ENCODE assay signal across 19 mouse cellular contexts in genomic region chr10:69813823-69814522, GRCm38 (mm10).
DNase-seq lines count a peak whose midpoint lies in the region; ATAC-seq and TF ChIP-seq lines count a peak whose summit lies in the region.
"Had no signal": no experiment of that assay in that cellular context is flagged by ENCODE, and none has a peak within 500 bp of the region (broad histone marks: within the 10 kb centered on the region; RNA-seq: fewer than 3 reads in every experiment).

No protein-coding gene starts in this region.

- 50% methylated on average over 6 of the region's 6 CpGs for WGBS in hindbrain, postnatal 0 days
- WGBS in hindbrain, embryonic 11.5 days = 73% methylated on average over 6 of the region's 6 CpGs

- intact Hi-C loops in gastrocnemius, adult 2 months (cut with DNase I) = no loop called here

- no peak overlapping the region for H3K9ac ChIP-seq in hindbrain, postnatal 0 days (replicated peaks; ENCODE audit: low read length)
- no peak overlapping the region for H3K9ac ChIP-seq in hindbrain, embryonic 11.5 days (ENCODE audit: low read depth, low read length)
- H3K9ac ChIP-seq: embryonic facial prominence, embryonic 13.5 days; intestine, embryonic 15.5 days; liver, embryonic 12.5 days; lung, embryonic 14.5 days; stomach, embryonic 15.5 days had no signal

- no peak for TF ChIP-seq CTCF in hindbrain, postnatal 0 days (IDR thresholded peaks at IDR 0.05; ENCODE audit: low read depth)
- TF ChIP-seq CTCF in gastrocnemius, adult 2 months (IDR thresholded peaks at IDR 0.05) = no peak

- ATAC-seq in hindbrain, postnatal 0 days = peak; percentile 64; the same call in 1 of the 2 replicates
- ATAC-seq in hindbrain, embryonic 11.5 days (ENCODE audit: low FRiP score) = no peak
- ATAC-seq: intestine, embryonic 15.5 days; liver, embryonic 12.5 days had no signal

- H3K27me3 ChIP-seq in hindbrain, postnatal 0 days (ENCODE audit: insufficient read depth, low read length) = no peaks in the 10 kb centered on the region
- H3K27me3 ChIP-seq in hindbrain, embryonic 11.5 days (ENCODE audit: control insufficient read depth, insufficient read depth, low read length) = no peaks in the 10 kb centered on the region
- H3K27me3 ChIP-seq in myocyte (ENCODE audit: control insufficient read depth, insufficient read depth, insufficient read length) = no peaks in the 10 kb centered on the region
- H3K27me3 ChIP-seq: embryonic facial prominence, embryonic 13.5 days; intestine, embryonic 15.5 days; liver, embryonic 12.5 days; stomach, embryonic 15.5 days had no signal

- peak; percentile 17 for DNase-seq in embryo, embryonic 10.5 days (ENCODE audit: low spot score)
- DNase-seq in embryo, embryonic 9.5 days (ENCODE audit: extremely low spot score) = no peak
- DNase-seq in hindbrain, postnatal 0 days (ENCODE audit: low spot score) = peak; percentile 20
- no peak for DNase-seq in hindbrain, embryonic 11.5 days (ENCODE audit: low spot score)
- DNase-seq in Muller cell, postnatal 12 days (ENCODE audit: inconsistent ontology term) = peak; percentile 79
- DNase-seq in heart, postnatal 4 days = no peak
- no peak for DNase-seq in gastrocnemius, adult 2 months
- DNase-seq: adrenal gland, postnatal 36 days; cerebellum, postnatal 36 days; heart, postnatal 14 days; layer of hippocampus, postnatal 36 days; left cerebral cortex, postnatal 4 days; lung, embryonic 14.5 days had no signal

- H3K4me2 ChIP-seq in hindbrain, postnatal 0 days (ENCODE audit: low read depth, low read length) = no peak overlapping the region
- no peak overlapping the region for H3K4me2 ChIP-seq in hindbrain, embryonic 11.5 days (replicated peaks; ENCODE audit: low read depth, low read length)
- no peak overlapping the region for H3K4me2 ChIP-seq in myocyte (ENCODE audit: low read depth)
- H3K4me2 ChIP-seq: embryonic facial prominence, embryonic 13.5 days; heart, embryonic 11.5 days; intestine, embryonic 15.5 days; liver, embryonic 12.5 days; lung, embryonic 14.5 days; stomach, embryonic 15.5 days had no signal

- no peaks in the 10 kb centered on the region for H3K9me3 ChIP-seq in hindbrain, postnatal 0 days (ENCODE audit: low read length)
- no peaks in the 10 kb centered on the region for H3K9me3 ChIP-seq in hindbrain, embryonic 11.5 days (ENCODE audit: control insufficient read depth, low read length)
- H3K9me3 ChIP-seq: embryonic facial prominence, embryonic 13.5 days; intestine, embryonic 15.5 days; liver, embryonic 12.5 days; stomach, embryonic 15.5 days had no signal

- H3K4me3 ChIP-seq in hindbrain, postnatal 0 days (ENCODE audit: low read length) = no peak overlapping the region
- no peak overlapping the region for H3K4me3 ChIP-seq in hindbrain, embryonic 11.5 days (ENCODE audit: low read depth, low read length)
- no peak overlapping the region for H3K4me3 ChIP-seq in myocyte
- no peak overlapping the region for H3K4me3 ChIP-seq in gastrocnemius, adult 2 months
- H3K4me3 ChIP-seq: embryonic facial prominence, embryonic 13.5 days; intestine, embryonic 15.5 days; liver, embryonic 12.5 days; stomach, embryonic 15.5 days had no signal

- no peak for TF ChIP-seq POLR2A in myocyte (IDR thresholded peaks at IDR 0.05; ENCODE audit: insufficient read length, low read depth)

- H3K4me1 ChIP-seq in hindbrain, postnatal 0 days (ENCODE audit: insufficient read depth, low read length) = 0 out of 2 replicates have a peak, but pooled peaks cover 3% of the 10 kb centered on the region
- no peaks in the 10 kb centered on the region for H3K4me1 ChIP-seq in hindbrain, embryonic 11.5 days (replicated peaks; ENCODE audit: control insufficient read depth, insufficient read depth, low read length)
- H3K4me1 ChIP-seq: embryonic facial prominence, embryonic 13.5 days; intestine, embryonic 15.5 days; liver, embryonic 12.5 days; stomach, embryonic 15.5 days had no signal

- H3K27ac ChIP-seq in hindbrain, postnatal 0 days = no peak overlapping the region
- no peak overlapping the region for H3K27ac ChIP-seq in hindbrain, embryonic 11.5 days (ENCODE audit: low read depth, low read length)
- no peak overlapping the region for H3K27ac ChIP-seq in gastrocnemius, adult 2 months
- H3K27ac ChIP-seq: embryonic facial prominence, embryonic 13.5 days; intestine, embryonic 15.5 days; liver, embryonic 12.5 days; stomach, embryonic 15.5 days had no signal

- H3K79me2 ChIP-seq in myocyte (ENCODE audit: control insufficient read depth, insufficient read depth) = no peaks in the 10 kb centered on the region

- H3ac ChIP-seq in myocyte (ENCODE audit: control insufficient read depth, insufficient read length) = no peak overlapping the region

- H3K36me3 ChIP-seq in hindbrain, postnatal 0 days (ENCODE audit: insufficient read depth, low read length) = peaks cover 3% of the 10 kb centered on the region
- no peaks in the 10 kb centered on the region for H3K36me3 ChIP-seq in hindbrain, embryonic 11.5 days (ENCODE audit: control insufficient read depth, insufficient read depth, low read length)
- H3K36me3 ChIP-seq in myocyte (ENCODE audit: control insufficient read depth, insufficient read depth) = no peaks in the 10 kb centered on the region
- H3K36me3 ChIP-seq: intestine, embryonic 15.5 days; liver, embryonic 12.5 days; stomach, embryonic 15.5 days had no signal

TF ChIP-seq in myocyte, 11 proteins besides CTCF, POLR2A, EP300 and RAD21:
- TF ChIP-seq TCF12 (IDR thresholded peaks at IDR 0.05; ENCODE audit: insufficient read depth, poor library complexity, severe bottlenecking) (no peak), POLR2AphosphoS2 (IDR thresholded peaks at IDR 0.05; ENCODE audit: insufficient read length, low read depth) (no peak), E2F4 (IDR thresholded peaks at IDR 0.05; ENCODE audit: insufficient read depth) (no peak), USF1 (IDR thresholded peaks at IDR 0.05; ENCODE audit: low read depth) (no peak), REST (IDR thresholded peaks at IDR 0.05; ENCODE audit: insufficient read depth, insufficient read length) (no peak), MYOD1 (IDR thresholded peaks at IDR 0.05; ENCODE audit: control insufficient read depth in 1 of 3, insufficient read length in 2 of 3, low read depth in 2 of 3) (peak in 2 of 3 experiments; percentile 49 to 61), MYOG (IDR thresholded peaks at IDR 0.05; ENCODE audit: control insufficient read depth in 1 of 3, insufficient read depth in 1 of 3, insufficient read length in 2 of 3, low read depth in 2 of 3) (no peak), TCF3 (IDR thresholded peaks at IDR 0.05; ENCODE audit: insufficient read length, low read depth) (no peak), SRF (IDR thresholded peaks at IDR 0.05; ENCODE audit: control insufficient read depth, insufficient read length, low read depth) (no peak)

Comparison
In these comparisons a context has a peak if more than half of its experiments do, and no peak if none do; other contexts are left out.
1. DNase-seq: peak in embryo, embryonic 10.5 days (single experiment), hindbrain, postnatal 0 days (single experiment) and Muller cell, postnatal 12 days (single experiment); none in embryo, embryonic 9.5 days (single experiment), hindbrain, embryonic 11.5 days (single experiment), heart, postnatal 4 days (single experiment) and gastrocnemius, adult 2 months (single experiment).